Mouse (Mus musculus): Measurements from ENCODE around the gene Rora.

The Rora gene

DNA sequence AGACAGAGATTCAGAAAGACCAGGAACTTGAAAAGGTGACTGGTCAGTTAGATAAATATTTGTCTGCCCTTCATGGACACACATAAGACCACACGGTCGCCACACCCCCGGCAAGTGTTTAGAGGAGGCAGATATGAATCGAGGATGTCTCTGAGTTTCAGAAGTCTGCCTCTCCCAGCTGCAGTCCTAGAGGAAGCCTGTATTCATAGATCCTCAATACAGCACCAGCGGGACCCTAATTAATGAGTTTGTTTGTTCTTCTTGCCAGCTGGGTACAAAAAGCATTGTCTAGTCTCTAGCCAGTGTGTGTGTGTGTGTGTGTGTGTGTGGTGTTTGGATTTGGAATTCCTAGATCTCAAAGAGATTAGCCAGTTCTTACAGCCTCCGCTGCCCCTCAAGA lies 228.3 kb downstream of the Rora start:
- in situ Hi-C loops (cut with MseI, MboI): no loop called here

GRCm38 (mm10) chr9:68883005-68883404 lies 229.4 kb downstream of the Rora start:
- in situ Hi-C loops (cut with MseI, MboI): no loop called here

GRCm38 (mm10) chr9:68883687-68884086 lies 230.1 kb downstream of the Rora start:
- in situ Hi-C loops (cut with MseI, MboI): no loop called here

GRCm38 (mm10) chr9:68884451-68885035 lies 231.0 kb downstream of the Rora start:
- in situ Hi-C loops (cut with MseI, MboI): no loop called here

DNA sequence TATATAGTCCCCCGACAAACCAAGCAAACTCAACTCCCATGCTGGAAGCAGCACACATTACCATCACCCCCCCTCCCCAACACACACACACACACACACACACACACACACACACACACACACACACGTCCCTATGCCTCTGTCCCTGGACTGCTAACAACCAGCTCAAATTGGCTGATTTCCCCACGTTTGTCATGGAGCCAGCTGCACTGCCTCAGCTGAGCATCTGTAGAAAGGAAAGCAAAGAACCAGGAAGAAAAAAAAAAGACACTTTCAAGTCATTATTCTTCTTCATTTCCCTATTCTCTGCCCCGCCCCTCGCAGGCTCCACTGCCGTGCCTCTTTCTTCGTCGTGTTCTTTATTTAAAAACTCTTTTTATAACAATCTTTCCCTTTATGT lies 235.1 kb downstream of the Rora start:
- in situ Hi-C loops (cut with MseI, MboI): no loop called here

DNA sequence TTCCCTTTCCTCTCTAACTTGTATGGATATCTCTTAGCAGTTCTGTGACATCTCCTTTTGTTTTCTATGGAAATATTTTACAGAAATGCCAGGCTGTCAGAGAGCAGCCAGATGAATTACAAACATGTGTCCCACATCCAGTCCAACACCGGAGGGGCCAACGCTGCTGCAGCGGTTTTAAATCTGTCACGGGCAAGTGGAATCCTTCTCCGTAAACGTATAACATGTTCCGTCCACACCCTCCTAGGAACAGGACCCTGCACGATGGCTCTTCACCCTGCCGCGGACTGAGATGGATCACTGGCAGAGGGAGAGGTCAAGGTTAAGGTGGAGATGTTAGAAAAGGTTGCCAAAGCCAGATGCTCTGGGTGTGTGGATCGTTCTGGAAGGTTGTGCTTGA lies 237.8 kb downstream of the Rora start:
- in situ Hi-C loops (cut with MseI, MboI): no loop called here

- in situ Hi-C loops (cut with MseI, MboI): no loop called here
Observed at GRCm38 (mm10) chr9:68892356-68892755, 238.8 kb downstream of the Rora start.

- in situ Hi-C loops (cut with MseI, MboI): no loop called here
Observed at GRCm38 (mm10) chr9:68892859-68893258, 239.3 kb downstream of the Rora start.

- in situ Hi-C loops (cut with MseI, MboI): no loop called here
Observed at GRCm38 (mm10) chr9:68898286-68898685, 244.7 kb downstream of the Rora start.

DNA sequence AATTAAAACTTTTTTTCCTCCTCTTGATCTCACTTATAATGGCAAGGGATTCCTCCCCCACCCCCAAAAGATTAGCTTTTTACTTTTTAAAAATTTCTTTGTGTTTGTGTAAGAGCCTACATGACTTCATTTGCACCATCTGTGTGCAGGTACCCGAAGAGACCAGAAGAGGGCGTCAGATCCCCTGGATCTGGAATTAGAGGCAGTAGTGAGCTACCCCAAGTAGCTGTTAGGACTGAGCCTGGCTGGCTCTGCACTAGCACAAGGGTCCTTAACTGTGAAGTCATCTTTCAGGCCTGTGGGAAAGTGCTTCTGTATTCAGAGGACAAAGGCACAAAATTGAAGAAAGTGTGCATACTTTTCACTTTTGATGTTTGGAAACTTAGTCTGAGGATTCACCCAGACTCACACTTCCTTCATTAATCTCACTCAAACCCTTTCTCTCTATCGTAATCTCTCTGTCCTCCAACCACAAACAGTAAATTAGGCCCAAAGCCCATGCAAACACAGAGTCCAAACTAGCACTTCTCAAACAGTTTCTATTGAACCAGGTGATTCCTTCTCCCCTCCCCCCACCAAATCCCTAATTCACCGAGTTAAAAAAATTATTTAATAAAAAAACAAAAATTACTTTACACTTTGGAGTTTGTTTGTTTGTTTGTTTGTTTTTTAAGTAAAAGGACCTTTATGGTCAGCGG lies 246.1 kb downstream of the Rora start:
- in situ Hi-C loops (cut with MseI, MboI): no loop called here

- in situ Hi-C loops (cut with MseI, MboI): no loop called here
Observed at GRCm38 (mm10) chr9:68906361-68906883, 252.8 kb downstream of the Rora start.

GRCm38 (mm10) chr9:68912483-68913151 lies 259.0 kb downstream of the Rora start:
- in situ Hi-C loops (cut with MseI, MboI): no loop called here

- in situ Hi-C loops (cut with MseI, MboI): no loop called here
Observed at GRCm38 (mm10) chr9:68913191-68913697, 259.7 kb downstream of the Rora start.

DNA sequence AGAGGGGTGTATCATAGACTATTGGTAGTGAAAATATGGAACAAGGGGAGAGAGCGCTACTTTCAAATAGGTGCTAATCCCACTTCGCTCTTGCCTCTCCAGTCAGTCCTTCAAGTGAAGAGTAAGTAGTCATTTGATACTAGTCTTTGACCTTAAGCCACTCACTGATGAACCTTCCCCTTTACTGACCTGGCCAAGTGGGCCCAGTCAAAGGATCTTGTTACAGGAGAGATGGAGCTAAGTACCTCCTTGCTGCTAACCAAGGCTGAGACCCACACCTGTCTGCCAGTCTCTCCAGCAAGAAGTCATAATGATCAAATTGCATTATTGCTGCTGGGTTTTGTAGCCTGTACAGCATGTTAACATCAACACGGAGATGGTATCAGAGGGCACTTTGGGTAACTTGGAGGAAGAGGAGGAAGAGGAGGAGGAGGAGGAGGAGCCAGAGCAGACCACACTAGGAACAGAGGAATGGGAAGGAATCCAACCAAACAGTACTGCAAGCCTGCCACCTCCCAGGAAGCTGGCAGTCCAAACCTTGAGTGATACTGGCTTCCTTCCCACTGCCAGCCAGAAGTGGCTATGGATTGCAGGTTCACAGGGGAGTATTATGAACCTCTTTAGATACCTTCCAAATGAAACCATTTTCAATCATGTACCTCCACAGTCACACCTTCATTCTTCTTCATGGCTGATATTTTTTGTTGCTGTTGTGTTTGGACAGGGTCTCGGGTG lies 261.1 kb downstream of the Rora start:
- in situ Hi-C loops (cut with MseI, MboI): no loop called here

GRCm38 (mm10) chr9:68916741-68917140 lies 263.2 kb downstream of the Rora start:
- in situ Hi-C loops (cut with MseI, MboI): no loop called here

DNA sequence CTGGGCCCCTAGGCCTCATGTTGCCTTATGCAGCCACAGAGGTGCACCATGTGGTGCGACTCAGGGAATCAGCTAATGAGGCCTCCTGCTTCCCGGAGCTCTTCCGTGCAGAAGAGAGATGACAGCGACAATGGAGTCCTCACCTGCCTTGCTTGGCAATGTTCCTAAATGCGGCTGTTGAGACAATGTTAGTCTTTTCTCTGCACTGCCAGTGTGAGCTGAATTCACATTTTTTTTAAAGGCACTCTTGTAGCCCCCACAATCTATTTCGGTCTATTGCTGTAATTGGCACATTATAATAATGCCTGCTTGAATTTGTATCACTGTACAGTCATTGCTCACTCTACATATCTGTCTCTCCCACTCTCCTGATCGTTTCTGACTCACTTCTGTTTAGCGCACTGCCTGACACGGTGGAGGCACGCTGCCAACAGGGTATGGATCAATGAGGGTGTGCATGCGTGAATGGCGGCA lies 269.6 kb downstream of the Rora start:
- in situ Hi-C loops (cut with MseI, MboI): no loop called here

DNA sequence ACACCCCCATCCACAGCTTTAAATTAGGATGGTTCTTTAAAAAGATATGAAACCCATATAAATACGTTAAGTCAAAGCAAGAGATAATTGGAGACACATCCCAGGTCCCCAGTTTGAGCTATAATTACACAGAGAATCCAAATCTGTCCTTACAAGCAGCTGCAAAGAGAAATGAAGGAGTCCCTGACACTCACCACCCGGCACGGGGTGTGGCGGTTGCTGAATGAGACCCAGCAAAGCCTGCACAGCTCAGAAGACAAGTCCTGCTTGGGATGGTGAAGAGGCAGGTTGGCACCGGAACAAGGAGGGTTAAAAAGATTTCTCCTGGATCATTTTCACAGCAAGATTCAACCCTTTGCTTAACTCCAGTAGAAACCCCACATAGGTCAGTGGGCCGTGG lies 272.8 kb downstream of the Rora start:
- in situ Hi-C loops (cut with MseI, MboI): no loop called here

DNA sequence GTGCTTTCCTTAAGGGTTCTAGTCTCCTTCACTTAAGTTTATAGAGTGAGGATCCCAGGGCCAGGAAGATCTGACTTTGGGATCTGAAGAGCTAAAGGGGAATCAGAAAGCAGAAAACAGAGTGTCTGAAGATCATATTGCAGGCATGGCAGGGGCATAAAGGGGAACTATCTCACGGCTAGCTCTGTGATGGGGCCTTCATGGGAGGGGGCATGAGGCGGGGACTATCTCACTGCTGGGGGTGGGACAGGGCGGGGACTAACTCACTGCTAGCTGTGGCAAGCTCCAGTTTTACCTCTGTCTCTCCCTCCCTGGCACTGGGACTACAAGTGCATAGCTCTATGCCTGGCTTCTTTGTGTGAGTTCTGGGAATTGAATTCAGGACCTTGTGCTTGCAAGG lies 279.6 kb downstream of the Rora start:
- in situ Hi-C loops (cut with MseI, MboI): no loop called here

- in situ Hi-C loops (cut with MseI, MboI): no loop called here
Observed at GRCm38 (mm10) chr9:68934238-68934637, 280.7 kb downstream of the Rora start.

DNA sequence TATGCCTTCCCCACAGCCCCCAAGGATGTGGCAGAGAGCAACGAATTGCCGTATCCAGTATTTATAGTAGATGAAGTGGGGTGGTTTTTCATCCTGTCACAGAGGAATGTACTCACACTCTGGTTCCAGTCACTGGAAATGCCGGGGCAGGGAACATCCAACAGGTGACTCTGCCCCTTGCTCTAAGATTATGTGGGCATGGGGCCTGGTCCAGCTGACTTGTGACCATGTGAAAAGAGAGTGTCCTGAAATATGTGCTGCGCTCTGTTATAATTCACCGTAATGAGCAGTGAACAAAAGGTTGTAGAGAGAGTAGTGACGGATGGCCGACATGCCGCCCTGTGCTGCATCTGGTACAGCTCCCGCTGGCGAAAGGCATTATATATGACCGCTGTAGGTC lies 282.0 kb downstream of the Rora start:
- in situ Hi-C loops (cut with MseI, MboI): no loop called here

DNA sequence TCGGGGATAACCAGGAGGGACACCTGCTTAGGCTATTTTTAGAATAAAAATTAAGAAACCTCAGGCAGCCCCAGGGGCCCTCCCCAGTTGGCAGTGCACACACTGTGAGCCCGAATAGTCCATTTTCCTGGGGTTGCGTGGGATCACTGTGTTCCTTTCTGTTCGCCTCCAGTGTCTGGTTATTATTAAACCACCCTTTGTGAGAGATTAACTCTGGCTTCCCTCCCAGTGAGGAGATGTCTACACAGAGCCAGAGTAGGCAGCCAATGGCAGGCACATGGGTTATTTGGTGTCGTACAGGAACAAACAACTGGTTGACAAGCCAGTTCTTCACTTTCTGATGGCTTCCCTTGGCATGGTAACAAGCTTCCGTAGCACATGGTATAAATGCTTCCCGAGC lies 287.5 kb downstream of the Rora start:
- in situ Hi-C loops (cut with MseI, MboI): no loop called here

DNA sequence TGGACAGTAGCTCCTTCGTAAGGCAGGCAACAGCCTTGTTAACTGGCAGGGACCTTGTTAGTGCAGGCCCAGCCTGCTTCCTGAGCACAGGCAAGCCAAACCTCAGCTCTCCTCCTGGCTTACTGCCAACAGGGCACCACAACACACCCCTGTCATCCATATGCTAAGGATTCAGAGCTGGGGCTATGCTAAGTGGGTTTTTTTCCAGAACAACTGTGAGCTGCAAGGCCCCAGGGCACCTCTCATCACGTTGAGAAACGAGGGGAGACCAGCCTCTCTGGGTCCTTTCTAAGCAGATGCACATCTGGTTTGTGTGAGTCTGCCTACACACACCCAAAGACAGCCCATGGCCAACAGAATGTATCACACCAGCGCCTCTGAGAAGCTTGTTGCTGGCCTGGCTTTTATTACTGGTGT lies 289.0 kb downstream of the Rora start:
- in situ Hi-C loops (cut with MseI, MboI): no loop called here
